15 mouse cellular contexts compared by ENCODE assay signal in the genomic region with DNA sequence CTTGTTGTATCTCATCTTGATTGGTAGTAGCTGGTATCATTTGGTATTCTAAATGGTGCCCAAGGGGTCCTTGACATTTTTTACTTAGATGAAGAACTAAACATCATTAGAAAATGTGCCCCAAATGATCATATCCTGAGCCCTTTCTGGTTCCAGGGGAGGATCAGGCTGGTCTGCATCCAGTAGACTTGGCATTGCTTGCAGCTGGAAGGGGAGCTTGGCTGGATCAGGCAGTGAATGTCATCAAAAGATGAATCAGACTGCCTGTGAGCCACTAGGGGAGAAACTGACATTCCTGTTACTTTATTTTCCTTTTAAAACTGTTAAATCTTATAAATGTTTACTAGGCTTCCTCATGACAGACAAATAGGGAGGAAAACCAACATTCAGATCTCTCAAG.
DNase-seq lines count a peak whose midpoint lies in the region; ATAC-seq lines count a peak whose summit lies in the region.
"Had no signal": no experiment of that assay in that cellular context is flagged by ENCODE, and none has a peak within 500 bp of the region (broad histone marks: within the 10 kb centered on the region; RNA-seq: fewer than 3 reads in every experiment).

No protein-coding gene starts in this region.

- H3K4me3 ChIP-seq in midbrain, embryonic 14.5 days (replicated peaks; ENCODE audit: low read depth, low read length), result no peak overlapping the region
- H3K4me3 ChIP-seq in midbrain, embryonic 13.5 days (replicated peaks), result no peak overlapping the region
- H3K4me3 ChIP-seq: embryonic facial prominence, embryonic 12.5 days; kidney, embryonic 15.5 days; limb, embryonic 13.5 days had no signal

- peak; percentile 17 to 29 for DNase-seq in heart, adult 18-20 months
- DNase-seq in heart, postnatal 25 days (ENCODE audit: low spot score), result no peak
- DNase-seq in midbrain, embryonic 14.5 days, result peak; percentile 6
- DNase-seq in adrenal gland, postnatal 10 days, result peak; percentile 31
- peak; percentile 52 for DNase-seq in gastrocnemius, postnatal 25 days
- no peak for DNase-seq in frontal cortex, postnatal 25 days (ENCODE audit: low spot score in 2 of 2)
- DNase-seq: cerebellum, postnatal 25 days; lung, postnatal 4 days had no signal

- H3K36me3 ChIP-seq in midbrain, embryonic 14.5 days (ENCODE audit: control insufficient read depth, insufficient read depth, low read length), result no peaks in the 10 kb centered on the region
- H3K36me3 ChIP-seq in midbrain, embryonic 13.5 days, result no peaks in the 10 kb centered on the region
- H3K36me3 ChIP-seq: embryonic facial prominence, embryonic 12.5 days; kidney, embryonic 15.5 days; limb, embryonic 13.5 days had no signal

- no peak overlapping the region for H3K4me2 ChIP-seq in midbrain, embryonic 14.5 days (ENCODE audit: low read length)
- H3K4me2 ChIP-seq in midbrain, embryonic 13.5 days (replicated peaks), result no peak overlapping the region
- H3K4me2 ChIP-seq: embryonic facial prominence, embryonic 12.5 days; kidney, embryonic 15.5 days; limb, embryonic 13.5 days had no signal

- no peaks in the 10 kb centered on the region for H3K27me3 ChIP-seq in midbrain, embryonic 14.5 days (ENCODE audit: control insufficient read depth, insufficient read depth, low read length)
- no peaks in the 10 kb centered on the region for H3K27me3 ChIP-seq in midbrain, embryonic 13.5 days
- H3K27me3 ChIP-seq: embryonic facial prominence, embryonic 12.5 days; kidney, embryonic 15.5 days; limb, embryonic 13.5 days had no signal

- intact Hi-C loops in heart, postnatal 25 days (cut with DNase I), result no loop called here

- H3K4me1 ChIP-seq in midbrain, embryonic 14.5 days (ENCODE audit: control insufficient read depth, insufficient read depth, low read length), result no peaks in the 10 kb centered on the region
- H3K4me1 ChIP-seq in midbrain, embryonic 13.5 days (replicated peaks), result no peaks in the 10 kb centered on the region
- H3K4me1 ChIP-seq: embryonic facial prominence, embryonic 12.5 days; kidney, embryonic 15.5 days; limb, embryonic 13.5 days had no signal

- ATAC-seq in midbrain, embryonic 14.5 days (ENCODE audit: low FRiP score, low TSS enrichment), result no peak
- no peak for ATAC-seq in midbrain, embryonic 13.5 days
- no peak for ATAC-seq in megakaryocyte, adult 5-6 weeks (ENCODE audit: poor library complexity, severe bottlenecking)
- ATAC-seq: inflammation-experienced regulatory T-cells, adult 6 months; midbrain, embryonic 16.5 days had no signal

- no peak overlapping the region for H3K27ac ChIP-seq in midbrain, embryonic 14.5 days (replicated peaks; ENCODE audit: low read depth, low read length)
- no peak overlapping the region for H3K27ac ChIP-seq in midbrain, embryonic 13.5 days
- H3K27ac ChIP-seq: embryonic facial prominence, embryonic 12.5 days; kidney, embryonic 15.5 days; limb, embryonic 13.5 days had no signal

- H3K9ac ChIP-seq in midbrain, embryonic 14.5 days (replicated peaks; ENCODE audit: low read length), result no peak overlapping the region
- no peak overlapping the region for H3K9ac ChIP-seq in midbrain, embryonic 13.5 days (replicated peaks)
- H3K9ac ChIP-seq: embryonic facial prominence, embryonic 12.5 days; kidney, embryonic 15.5 days; limb, embryonic 13.5 days had no signal

- H3K9me3 ChIP-seq in midbrain, embryonic 14.5 days (ENCODE audit: control insufficient read depth, low read length), result no peaks in the 10 kb centered on the region
- no peaks in the 10 kb centered on the region for H3K9me3 ChIP-seq in midbrain, embryonic 13.5 days
- H3K9me3 ChIP-seq: embryonic facial prominence, embryonic 12.5 days; kidney, embryonic 15.5 days; limb, embryonic 13.5 days had no signal

Comparison
In these comparisons a context has a peak if more than half of its experiments do, and no peak if none do; other contexts are left out.
1. DNase-seq: peak in heart, adult 18-20 months (2 of 2), midbrain, embryonic 14.5 days (single experiment), adrenal gland, postnatal 10 days (single experiment) and gastrocnemius, postnatal 25 days (single experiment); none in heart, postnatal 25 days (single experiment) and frontal cortex, postnatal 25 days (0 of 2).